Mouse (Mus musculus): ENCODE results near the gene Dab1. TPM values are rescaled to one million over a fixed set of nuclear protein-coding genes. Genes with fewer than 3 reads are reported as not detected.

Dab1 gene
- polyA plus RNA-seq, 1 experiment: 0.26 TPM

- WGBS: 49% methylated on average over 7 of the region's 7 CpGs
- no peaks in the 10 kb centered on the region for H3K4me1 ChIP-seq (ENCODE audit: control insufficient read depth, insufficient read depth, insufficient read length)
- TF ChIP-seq POLR2A (IDR thresholded peaks at IDR 0.05; ENCODE audit: low read depth, low read length) (no peak), CTCF (IDR thresholded peaks at IDR 0.05; ENCODE audit: extremely low read depth, insufficient read depth, insufficient read length, insufficient replicate concordance) (no peak)
- H3K36me3 ChIP-seq (ENCODE audit: control insufficient read depth, insufficient read depth, low read length): no peaks in the 10 kb centered on the region
- H3K4me3 ChIP-seq (ENCODE audit: extremely low read depth, insufficient read depth, insufficient read length): no peak overlapping the region
- H3K27me3 ChIP-seq (ENCODE audit: control insufficient read depth, insufficient read depth, low read length): no peaks in the 10 kb centered on the region
- H3K27ac ChIP-seq (ENCODE audit: insufficient read depth, low read length): no peak overlapping the region
- DNase-seq (ENCODE audit: low read depth in 1 of 2, low spot score in 2 of 2): no peak
These were observed 222.0 kb downstream of the Dab1 start for GRCm38 (mm10) chr4:103841126-103841525.

- no peak overlapping the region for H3K4me3 ChIP-seq (ENCODE audit: extremely low read depth, insufficient read depth, insufficient read length)
- no peaks in the 10 kb centered on the region for H3K36me3 ChIP-seq (ENCODE audit: control insufficient read depth, insufficient read depth, low read length)
- no peaks in the 10 kb centered on the region for H3K4me1 ChIP-seq (ENCODE audit: control insufficient read depth, insufficient read depth, insufficient read length)
- TF ChIP-seq POLR2A (IDR thresholded peaks at IDR 0.05; ENCODE audit: low read depth, low read length) (no peak), CTCF (IDR thresholded peaks at IDR 0.05; ENCODE audit: extremely low read depth, insufficient read depth, insufficient read length, insufficient replicate concordance) (no peak)
- H3K27me3 ChIP-seq (ENCODE audit: control insufficient read depth, insufficient read depth, low read length): no peaks in the 10 kb centered on the region
- no peak overlapping the region for H3K27ac ChIP-seq (ENCODE audit: insufficient read depth, low read length)
- WGBS: 60% methylated on average over 7 of the region's 7 CpGs
- DNase-seq (ENCODE audit: low read depth in 1 of 2, low spot score in 2 of 2): no peak
These were observed 225.5 kb downstream of the Dab1 start for GRCm38 (mm10) chr4:103844635-103845034.

GRCm38 (mm10) chr4:103857173-103857572, 238.0 kb downstream of the Dab1 start:
- DNase-seq (ENCODE audit: low read depth in 1 of 2, low spot score in 2 of 2): no peak
- Histone ChIP-seq H3K27me3 (ENCODE audit: control insufficient read depth, insufficient read depth, low read length) (no peaks in the 10 kb centered on the region), H3K36me3 (ENCODE audit: control insufficient read depth, insufficient read depth, low read length) (no peaks in the 10 kb centered on the region), H3K27ac (ENCODE audit: insufficient read depth, low read length) (no peak overlapping the region), H3K4me1 (ENCODE audit: control insufficient read depth, insufficient read depth, insufficient read length) (no peaks in the 10 kb centered on the region), H3K4me3 (ENCODE audit: extremely low read depth, insufficient read depth, insufficient read length) (no peak overlapping the region)
- TF ChIP-seq POLR2A (IDR thresholded peaks at IDR 0.05; ENCODE audit: low read depth, low read length): no peak
- TF ChIP-seq CTCF (IDR thresholded peaks at IDR 0.05; ENCODE audit: extremely low read depth, insufficient read depth, insufficient read length, insufficient replicate concordance): no peak
- WGBS: 34% methylated on average over 1 of the region's 1 CpGs

- H3K4me3 ChIP-seq (ENCODE audit: extremely low read depth, insufficient read depth, insufficient read length): no peak overlapping the region
- DNase-seq (ENCODE audit: low read depth in 1 of 2, low spot score in 2 of 2): no peak
These were observed 256.4 kb downstream of the Dab1 start for GRCm38 (mm10) chr4:103875564-103875963.

GRCm38 (mm10) chr4:103878841-103879240, 259.7 kb downstream of the Dab1 start:
- DNase-seq (ENCODE audit: low read depth in 1 of 2, low spot score in 2 of 2): no peak
- TF ChIP-seq POLR2A (IDR thresholded peaks at IDR 0.05; ENCODE audit: low read depth, low read length): no peak
- TF ChIP-seq CTCF (IDR thresholded peaks at IDR 0.05; ENCODE audit: extremely low read depth, insufficient read depth, insufficient read length, insufficient replicate concordance): no peak
- H3K4me1 ChIP-seq (ENCODE audit: control insufficient read depth, insufficient read depth, insufficient read length): no peaks in the 10 kb centered on the region
- H3K36me3 ChIP-seq (ENCODE audit: control insufficient read depth, insufficient read depth, low read length): no peaks in the 10 kb centered on the region
- no peaks in the 10 kb centered on the region for H3K27me3 ChIP-seq (ENCODE audit: control insufficient read depth, insufficient read depth, low read length)
- no peak overlapping the region for H3K27ac ChIP-seq (ENCODE audit: insufficient read depth, low read length)
- no peak overlapping the region for H3K4me3 ChIP-seq (ENCODE audit: extremely low read depth, insufficient read depth, insufficient read length)
- 92% methylated on average over 4 of the region's 4 CpGs for WGBS

More at GRCm38 (mm10) chr4:103875564-103875963, 256.4 kb downstream of the Dab1 start:
- H3K27me3 ChIP-seq (ENCODE audit: control insufficient read depth, insufficient read depth, low read length): no peaks in the 10 kb centered on the region
- no peaks in the 10 kb centered on the region for H3K4me1 ChIP-seq (ENCODE audit: control insufficient read depth, insufficient read depth, insufficient read length)
- 32% methylated on average over 3 of the region's 3 CpGs for WGBS
- H3K36me3 ChIP-seq (ENCODE audit: control insufficient read depth, insufficient read depth, low read length): no peaks in the 10 kb centered on the region
- no peak for TF ChIP-seq CTCF (IDR thresholded peaks at IDR 0.05; ENCODE audit: extremely low read depth, insufficient read depth, insufficient read length, insufficient replicate concordance)
- no peak for TF ChIP-seq POLR2A (IDR thresholded peaks at IDR 0.05; ENCODE audit: low read depth, low read length)
- H3K27ac ChIP-seq (ENCODE audit: insufficient read depth, low read length): no peak overlapping the region

GRCm38 (mm10) chr4:103881641-103882040, 262.5 kb downstream of the Dab1 start:
- Histone ChIP-seq H3K4me3 (ENCODE audit: extremely low read depth, insufficient read depth, insufficient read length) (no peak overlapping the region), H3K27me3 (ENCODE audit: control insufficient read depth, insufficient read depth, low read length) (no peaks in the 10 kb centered on the region), H3K36me3 (ENCODE audit: control insufficient read depth, insufficient read depth, low read length) (no peaks in the 10 kb centered on the region), H3K27ac (ENCODE audit: insufficient read depth, low read length) (no peak overlapping the region), H3K4me1 (ENCODE audit: control insufficient read depth, insufficient read depth, insufficient read length) (no peaks in the 10 kb centered on the region)
- WGBS: 73% methylated on average over 3 of the region's 3 CpGs
- TF ChIP-seq POLR2A (IDR thresholded peaks at IDR 0.05; ENCODE audit: low read depth, low read length) (no peak), CTCF (IDR thresholded peaks at IDR 0.05; ENCODE audit: extremely low read depth, insufficient read depth, insufficient read length, insufficient replicate concordance) (no peak)
- DNase-seq (ENCODE audit: low read depth in 1 of 2, low spot score in 2 of 2): no peak

GRCm38 (mm10) chr4:103888086-103888485, 268.9 kb downstream of the Dab1 start:
- no peak for DNase-seq (ENCODE audit: low read depth in 1 of 2, low spot score in 2 of 2)
- TF ChIP-seq CTCF (IDR thresholded peaks at IDR 0.05; ENCODE audit: extremely low read depth, insufficient read depth, insufficient read length, insufficient replicate concordance): no peak
- no peak for TF ChIP-seq POLR2A (IDR thresholded peaks at IDR 0.05; ENCODE audit: low read depth, low read length)
- no peaks in the 10 kb centered on the region for H3K27me3 ChIP-seq (ENCODE audit: control insufficient read depth, insufficient read depth, low read length)
- WGBS: 68% methylated on average over 2 of the region's 2 CpGs
- H3K4me3 ChIP-seq (ENCODE audit: extremely low read depth, insufficient read depth, insufficient read length): no peak overlapping the region
- H3K27ac ChIP-seq (ENCODE audit: insufficient read depth, low read length): no peak overlapping the region
- H3K4me1 ChIP-seq (ENCODE audit: control insufficient read depth, insufficient read depth, insufficient read length): no peaks in the 10 kb centered on the region
- no peaks in the 10 kb centered on the region for H3K36me3 ChIP-seq (ENCODE audit: control insufficient read depth, insufficient read depth, low read length)

Data from spleen, adult 2 months (tissue).